Mouse (Mus musculus): ENCODE measurements at regions not wholly inside any gene's neighbourhood (a gene's known extent, or its start where the extent isn't known, plus 50 kb on each side); places are given as distances from the start of the nearest gene placed in this dataset.

- 73% methylated on average over 6 of the region's 6 CpGs for WGBS
These were observed 91.5 kb downstream of the Hes1 start for GRCm38 (mm10) chr16:30155486-30156246.

GRCm38 (mm10) chr16:30158184-30158583 lies 94.0 kb downstream of the Hes1 start:
- no peak for DNase-seq (ENCODE audit: low read depth, low spot score)
- WGBS = 89% methylated on average over 9 of the region's 9 CpGs

More at GRCm38 (mm10) chr16:30155486-30156246, 91.5 kb downstream of the Hes1 start:
- DNase-seq (ENCODE audit: low read depth, low spot score) = no peak

GRCm38 (mm10) chr16:30160399-30160798 lies 96.2 kb downstream of the Hes1 start:
- WGBS = 49% methylated on average over 2 of the region's 2 CpGs
- no peak for DNase-seq (ENCODE audit: low read depth, low spot score)

- no peak for DNase-seq (ENCODE audit: low read depth, low spot score)
- 54% methylated on average over 4 of the region's 4 CpGs for WGBS
These were observed 99.1 kb downstream of the Hes1 start for GRCm38 (mm10) chr16:30163303-30163702.

- 63% methylated on average over 3 of the region's 3 CpGs for WGBS
- DNase-seq (ENCODE audit: low read depth, low spot score) = no peak
These were observed 101.5 kb downstream of the Hes1 start for GRCm38 (mm10) chr16:30165667-30166180.

GRCm38 (mm10) chr16:30171381-30172079 lies 95.8 kb downstream of the Cpn2 start:
- 36% methylated on average over 24 of the region's 24 CpGs for WGBS

GRCm38 (mm10) chr16:30172136-30172731 lies 95.1 kb downstream of the Cpn2 start:
- WGBS = 62% methylated on average over 13 of the region's 13 CpGs
- DNase-seq (ENCODE audit: low read depth, low spot score) = no peak

More at GRCm38 (mm10) chr16:30171381-30172079, 95.8 kb downstream of the Cpn2 start:
- DNase-seq (ENCODE audit: low read depth, low spot score) = no peak

GRCm38 (mm10) chr16:30172798-30173202 lies 94.5 kb downstream of the Cpn2 start:
- no peak for DNase-seq (ENCODE audit: low read depth, low spot score)
- 69% methylated on average over 9 of the region's 9 CpGs for WGBS

- DNase-seq (ENCODE audit: low read depth, low spot score) = no peak
- 33% methylated on average over 8 of the region's 8 CpGs for WGBS
These were observed 93.1 kb downstream of the Cpn2 start for GRCm38 (mm10) chr16:30173953-30174874.

GRCm38 (mm10) chr16:30176306-30176705 lies 91.0 kb downstream of the Cpn2 start:
- no peak for DNase-seq (ENCODE audit: low read depth, low spot score)
- 72% methylated on average over 5 of the region's 5 CpGs for WGBS

- DNase-seq (ENCODE audit: low read depth, low spot score) = no peak
- 89% methylated on average over 7 of the region's 7 CpGs for WGBS
These were observed 89.5 kb downstream of the Cpn2 start for GRCm38 (mm10) chr16:30177769-30178168.

GRCm38 (mm10) chr16:30178596-30178995 lies 88.7 kb downstream of the Cpn2 start:
- no peak for DNase-seq (ENCODE audit: low read depth, low spot score)
- 84% methylated on average over 6 of the region's 6 CpGs for WGBS

GRCm38 (mm10) chr16:30179504-30179976 lies 87.8 kb downstream of the Cpn2 start:
- no peak for DNase-seq (ENCODE audit: low read depth, low spot score)

GRCm38 (mm10) chr16:30181116-30181515 lies 86.2 kb downstream of the Cpn2 start:
- DNase-seq (ENCODE audit: low read depth, low spot score) = no peak
- whole genome bisulfite sequencing = 81% methylated on average over 8 of the region's 8 CpGs

More at GRCm38 (mm10) chr16:30179504-30179976, 87.8 kb downstream of the Cpn2 start:
- WGBS = 69% methylated on average over 5 of the region's 5 CpGs

- no peak for DNase-seq (ENCODE audit: low read depth, low spot score)
- 41% methylated on average over 18 of the region's 18 CpGs for WGBS
These were observed 82.6 kb downstream of the Cpn2 start for GRCm38 (mm10) chr16:30184591-30185265.

GRCm38 (mm10) chr16:30185707-30186106 lies 81.6 kb downstream of the Cpn2 start:
- no peak for DNase-seq (ENCODE audit: low read depth, low spot score)
- 88% methylated on average over 7 of the region's 7 CpGs for WGBS

GRCm38 (mm10) chr16:30186201-30186700 lies 81.0 kb downstream of the Cpn2 start:
- WGBS = 85% methylated on average over 15 of the region's 15 CpGs

GRCm38 (mm10) chr16:30186701-30187270 lies 80.5 kb downstream of the Cpn2 start:
- 79% methylated on average over 10 of the region's 10 CpGs for WGBS
- DNase-seq (ENCODE audit: low read depth, low spot score) = no peak

More at GRCm38 (mm10) chr16:30186201-30186700, 81.0 kb downstream of the Cpn2 start:
- no peak for DNase-seq (ENCODE audit: low read depth, low spot score)

Data from large intestine, adult 2 months (tissue).